Mouse (Mus musculus): ENCODE measurements at regions not wholly inside any gene's neighbourhood (a gene's known extent, or its start where the extent isn't known, plus 50 kb on each side); places are given as distances from the start of the nearest gene placed in this dataset.

DNA sequence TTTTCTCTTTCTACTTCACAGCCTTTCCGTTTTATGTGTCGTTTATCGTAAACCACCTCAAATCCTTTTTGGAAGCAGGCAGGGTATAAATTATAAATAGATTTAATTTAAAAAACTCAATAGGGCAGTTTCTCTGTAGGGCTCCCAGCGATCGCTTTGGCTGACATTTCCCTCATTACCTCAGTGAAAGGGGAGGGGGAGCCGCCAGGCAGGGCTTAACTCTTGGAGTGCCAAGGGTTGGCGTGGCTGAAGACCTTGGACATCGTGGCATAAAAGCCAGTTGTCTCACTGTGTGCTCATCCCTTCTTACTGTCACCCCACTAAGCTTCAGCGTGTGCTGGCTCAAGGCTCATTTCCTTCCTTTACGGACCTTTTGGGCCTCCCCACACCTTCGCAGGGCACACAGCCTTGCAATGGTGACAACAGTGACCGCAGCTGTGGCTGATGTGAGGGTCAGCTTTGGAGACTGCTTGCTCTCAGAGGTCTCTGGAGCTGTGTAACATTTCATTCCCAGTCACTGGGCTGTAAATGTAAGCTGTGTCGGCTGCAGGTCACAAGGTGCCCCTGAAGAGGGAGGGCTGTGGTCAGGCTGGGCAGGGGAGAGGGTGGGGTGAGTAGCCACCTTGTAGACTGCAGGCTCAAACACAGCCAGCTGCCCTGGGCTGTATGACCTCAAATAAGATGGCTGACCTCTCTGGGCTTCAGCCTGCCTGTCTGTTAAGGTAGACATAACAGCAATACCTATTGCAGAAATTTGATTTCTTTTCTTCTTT, 81.6 kb upstream of the Stx16 start:
- no peak for DNase-seq

DNA sequence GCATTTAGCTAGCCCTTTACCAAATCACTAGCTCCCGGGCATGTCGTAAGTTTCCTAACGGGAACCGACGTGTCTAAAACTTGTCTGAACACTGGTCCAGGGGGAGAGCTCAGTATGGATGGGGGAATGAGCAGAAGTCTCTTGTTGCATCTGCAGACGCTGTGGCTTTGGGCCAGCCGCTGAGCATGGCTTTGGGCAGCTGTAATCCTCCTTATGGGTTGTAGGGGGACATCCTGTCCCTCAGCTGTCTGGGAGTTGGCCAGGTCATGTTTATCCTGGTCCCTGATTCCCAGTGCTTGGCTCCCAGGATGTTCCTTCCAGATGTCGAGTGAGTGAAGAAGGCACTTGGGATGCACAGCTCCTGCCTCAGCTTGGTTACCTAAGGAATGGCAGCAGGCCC, 71.4 kb upstream of the Stx16 start:
- DNase-seq = no peak

DNA sequence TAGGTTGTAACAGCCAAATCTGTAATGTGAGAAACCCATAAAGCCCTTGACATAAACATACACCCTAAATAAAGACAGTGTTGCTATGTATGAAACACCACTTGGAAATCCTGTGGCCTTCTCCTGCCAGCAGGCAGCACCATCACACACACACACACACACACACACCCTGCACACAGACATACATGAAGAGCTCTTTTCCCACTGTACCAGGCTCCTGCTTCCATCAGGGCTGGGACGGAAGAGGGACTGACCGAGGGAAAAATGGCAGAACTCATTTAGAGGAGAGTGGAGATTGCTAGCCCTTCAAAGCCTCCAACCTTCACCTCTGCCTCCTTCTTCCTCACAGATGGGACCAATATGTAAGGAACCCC, 68.1 kb upstream of the Stx16 start:
- DNase-seq = no peak

DNA sequence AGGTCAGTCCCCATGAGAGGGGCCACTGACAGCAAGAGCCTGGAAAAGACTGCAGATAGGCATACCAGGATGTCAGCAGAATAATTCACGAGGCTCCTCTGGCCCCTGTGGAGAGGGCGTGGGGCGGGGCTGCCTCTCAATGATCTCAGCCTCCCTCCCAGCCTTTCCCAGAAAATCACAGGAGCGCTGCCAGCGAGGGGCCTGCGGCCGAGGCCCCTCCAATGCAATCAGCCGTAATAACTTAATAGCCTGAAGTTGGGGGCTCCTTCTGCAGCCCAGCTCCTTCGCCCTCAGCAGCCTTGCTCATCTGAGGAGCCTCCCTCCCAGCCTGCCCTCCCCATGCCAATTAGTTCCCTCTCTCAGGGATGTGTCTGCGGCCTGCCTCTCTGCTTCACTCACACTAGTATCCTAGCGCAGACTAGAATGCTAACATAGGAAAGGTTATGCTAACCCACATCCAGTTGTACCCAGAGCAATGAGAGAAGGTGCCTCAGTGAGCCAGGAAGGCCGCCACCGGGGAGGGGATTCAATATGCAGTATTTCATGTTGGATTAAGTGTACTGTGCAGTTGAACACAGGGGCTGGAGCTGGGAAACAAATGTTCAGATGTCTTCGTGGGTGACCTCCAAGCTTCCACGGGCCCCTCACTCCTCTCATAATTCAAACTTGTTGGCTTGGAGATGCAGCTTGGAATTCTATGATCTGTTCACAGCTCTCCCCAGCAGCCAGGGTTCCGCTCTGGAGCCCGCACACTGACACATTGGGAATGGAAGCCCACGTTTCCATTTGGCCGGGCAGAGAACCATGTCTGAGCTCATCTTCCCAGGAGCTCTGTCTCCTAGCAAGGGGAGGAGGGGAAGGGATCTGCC, 67.5 kb upstream of the Stx16 start:
- DNase-seq = peak; percentile 38

DNA sequence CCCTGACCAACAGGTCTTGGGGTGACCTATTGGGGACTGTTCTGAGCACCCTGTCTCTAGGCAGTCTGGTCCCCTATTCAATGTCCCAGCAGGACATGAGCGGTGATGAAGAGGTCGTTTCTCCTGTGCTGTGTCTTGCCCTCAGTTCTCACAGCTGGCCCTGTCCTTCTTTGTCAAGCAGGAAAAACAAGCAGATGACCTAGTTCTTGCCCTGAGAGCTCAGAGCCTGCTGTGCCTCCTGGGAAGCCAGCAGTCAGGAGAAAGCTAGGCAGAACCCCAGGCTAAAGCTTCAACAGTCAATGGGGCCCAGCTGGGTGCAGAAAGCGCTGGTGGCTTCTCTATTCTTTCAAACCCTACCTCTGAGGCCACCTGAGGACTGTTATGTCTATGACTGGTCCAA, 66.1 kb upstream of the Stx16 start:
- no peak for DNase-seq

DNA sequence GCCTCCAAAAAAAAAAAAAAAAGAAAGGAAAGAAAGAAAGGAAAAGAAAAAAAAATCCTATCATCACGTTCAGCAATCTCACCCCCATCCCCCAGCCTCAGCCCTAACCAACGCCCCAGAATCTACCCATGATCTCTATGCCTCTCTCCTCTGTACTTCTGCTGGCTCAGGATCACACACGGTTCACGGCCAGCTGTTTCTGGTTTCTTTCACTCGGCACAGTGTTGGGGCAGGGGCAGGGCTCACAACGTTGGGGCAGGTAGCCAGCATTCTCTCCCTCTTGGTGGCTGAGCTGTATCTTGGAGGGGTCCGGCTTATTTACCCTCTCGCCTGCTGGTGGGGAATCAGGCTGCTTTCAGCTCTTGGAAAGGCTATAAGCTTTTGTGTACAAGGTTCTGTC, 64.7 kb upstream of the Stx16 start:
- no peak for DNase-seq

DNA sequence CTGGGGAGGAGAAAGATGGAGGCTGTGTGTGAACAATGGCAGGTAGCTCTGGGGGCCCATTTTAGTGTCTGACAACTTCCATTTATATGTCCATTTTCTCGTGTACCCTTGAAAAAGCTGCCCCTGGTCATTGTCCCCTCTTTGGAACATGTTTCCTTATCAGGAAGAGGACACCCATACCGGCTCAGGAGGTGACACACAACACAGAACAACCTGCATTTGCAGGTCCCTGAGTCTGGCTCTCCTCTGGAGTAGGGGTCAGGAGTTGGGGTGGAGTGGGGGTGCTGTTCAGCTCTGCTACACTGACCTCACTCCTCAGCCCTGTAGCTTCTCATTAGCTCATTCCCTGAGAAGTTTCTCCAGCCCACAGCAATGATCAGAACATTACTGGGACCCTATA, 61.7 kb upstream of the Stx16 start:
- DNase-seq = no peak

DNA sequence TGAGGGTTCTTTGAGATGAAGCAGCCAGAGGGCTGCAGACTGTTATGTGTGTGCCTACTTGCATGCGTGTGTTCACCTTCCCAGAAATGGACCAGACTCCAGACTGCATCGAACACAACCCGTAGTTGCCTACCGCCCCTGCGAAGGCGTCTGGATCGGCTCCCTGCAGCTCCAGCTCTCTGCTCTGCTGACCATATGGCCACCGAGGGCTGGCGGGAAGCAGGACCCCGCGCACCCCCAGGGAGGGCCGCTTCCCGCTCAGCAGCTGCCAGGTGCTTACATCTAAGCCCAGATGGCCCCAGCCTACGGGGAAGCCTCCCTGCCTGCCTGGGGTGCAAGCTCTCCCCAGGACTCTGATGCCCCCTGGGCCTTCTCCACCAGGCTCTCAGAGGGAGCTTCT, 60.8 kb upstream of the Stx16 start:
- DNase-seq = no peak

DNA sequence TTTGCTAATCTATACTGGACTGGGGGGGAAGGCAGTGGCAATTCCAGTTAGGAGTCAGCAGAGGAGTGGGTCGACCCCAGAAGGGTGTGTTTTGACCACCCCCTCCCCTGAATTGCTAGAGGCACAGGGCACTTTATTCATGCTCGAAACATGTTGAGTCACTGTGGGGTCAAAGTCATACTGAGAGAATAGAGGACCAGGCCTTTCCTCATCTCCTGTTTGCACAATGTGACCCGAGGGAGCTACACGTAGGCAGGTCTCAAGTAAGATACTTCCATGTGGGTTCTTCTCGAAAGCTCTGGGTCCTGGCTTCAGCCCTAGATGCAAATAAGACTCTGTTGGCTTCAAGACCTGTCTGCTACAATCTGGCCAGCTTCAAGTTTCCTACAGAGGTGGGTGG, 60.0 kb upstream of the Stx16 start:
- DNase-seq = no peak

DNA sequence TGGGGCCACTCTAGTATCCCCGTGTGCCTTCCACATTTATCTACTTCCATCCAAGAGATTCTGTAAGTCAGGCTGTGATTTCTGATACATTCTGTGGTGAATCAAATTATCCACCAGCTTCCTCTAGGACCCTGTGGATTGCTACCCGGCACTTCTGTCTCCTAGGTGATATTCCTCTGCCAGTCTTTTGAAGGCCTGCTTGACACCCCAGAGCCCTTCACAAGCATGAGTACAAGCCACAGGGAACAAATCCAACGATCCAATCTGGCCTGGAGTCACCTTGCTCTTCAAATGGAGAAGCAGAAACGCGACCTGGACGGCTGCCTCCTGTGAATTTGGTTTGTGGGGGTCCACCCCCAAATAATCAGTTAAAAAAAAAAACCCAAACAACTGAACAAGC, 59.1 kb upstream of the Stx16 start:
- no peak for DNase-seq

DNA sequence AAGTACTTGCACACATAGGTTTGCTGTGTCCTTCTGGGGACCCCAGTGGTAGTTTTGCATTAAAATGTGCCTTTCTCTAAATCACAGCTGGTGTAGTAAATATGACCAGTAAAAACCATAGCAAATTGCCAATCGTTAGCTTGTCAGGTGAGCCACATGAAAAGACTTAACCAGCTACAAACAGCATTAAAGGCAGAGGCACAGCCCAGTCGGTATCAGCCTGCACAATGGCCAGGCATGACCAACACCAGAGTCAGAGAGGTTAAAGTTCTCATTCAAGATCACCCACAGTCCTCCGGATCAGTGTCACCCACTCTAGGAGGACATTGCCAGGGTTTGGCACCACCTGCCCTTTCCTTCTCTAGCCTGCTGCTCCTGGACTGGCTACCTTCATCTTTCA, 58.5 kb upstream of the Stx16 start:
- no peak for DNase-seq

DNA sequence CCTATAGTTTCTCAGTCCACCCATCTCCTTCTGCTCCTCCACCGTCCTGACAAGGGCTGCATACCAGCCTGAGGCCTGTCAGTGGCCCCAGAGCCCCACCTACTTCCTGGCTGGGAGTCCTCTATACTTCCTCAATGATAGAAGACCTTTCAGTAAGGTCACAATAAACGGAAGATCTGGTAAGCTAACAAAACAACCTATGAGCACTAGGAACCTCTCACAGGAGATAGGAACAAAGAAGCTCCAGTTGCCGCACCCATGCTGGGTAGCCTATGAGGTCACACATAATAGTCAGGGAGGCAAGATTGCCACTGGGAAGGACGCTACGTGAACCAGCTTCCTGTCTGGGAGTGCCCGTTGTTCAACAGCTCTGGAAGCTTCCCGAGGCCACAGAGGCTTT, 58.1 kb upstream of the Stx16 start:
- no peak for DNase-seq

DNA sequence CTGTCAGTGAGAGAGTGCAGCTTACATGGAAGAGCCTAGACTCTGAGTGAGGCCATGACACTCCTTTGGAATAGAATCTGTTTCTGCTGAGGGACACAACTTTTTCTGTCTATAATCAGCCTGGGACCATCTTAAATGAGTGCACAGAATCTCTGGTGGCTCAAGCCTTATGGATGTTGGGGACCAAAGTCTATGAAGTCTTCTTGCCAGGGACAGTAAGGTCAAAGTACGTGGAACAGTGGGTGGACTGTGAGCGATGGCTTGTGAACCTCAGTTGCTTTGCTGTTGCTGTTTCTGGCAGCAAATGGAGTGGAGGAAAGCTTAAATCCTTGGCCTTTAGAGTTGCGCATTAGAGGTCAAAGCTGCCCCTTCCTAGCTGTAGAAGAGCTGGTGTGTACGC, 57.1 kb upstream of the Stx16 start:
- no peak for DNase-seq

DNA sequence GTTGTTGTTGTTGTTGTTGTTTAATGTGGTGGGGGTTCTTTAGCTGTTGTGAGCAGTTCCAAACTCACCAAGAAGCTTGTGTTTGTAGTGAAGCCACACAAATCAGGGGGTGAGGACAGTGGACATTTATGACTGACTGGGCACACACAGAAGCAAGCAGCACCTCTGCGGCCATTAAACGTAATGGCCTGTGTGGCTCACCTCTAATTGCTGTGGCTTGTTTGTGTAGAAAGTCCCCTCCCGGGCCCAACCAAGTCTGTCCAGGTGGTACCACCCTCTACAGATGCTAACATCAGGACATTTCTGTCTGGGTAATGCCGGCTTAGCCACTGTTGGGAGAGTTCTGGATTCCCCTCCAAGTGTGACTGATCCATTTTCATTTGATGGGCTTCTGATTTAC, 56.1 kb upstream of the Stx16 start:
- DNase-seq = no peak

DNA sequence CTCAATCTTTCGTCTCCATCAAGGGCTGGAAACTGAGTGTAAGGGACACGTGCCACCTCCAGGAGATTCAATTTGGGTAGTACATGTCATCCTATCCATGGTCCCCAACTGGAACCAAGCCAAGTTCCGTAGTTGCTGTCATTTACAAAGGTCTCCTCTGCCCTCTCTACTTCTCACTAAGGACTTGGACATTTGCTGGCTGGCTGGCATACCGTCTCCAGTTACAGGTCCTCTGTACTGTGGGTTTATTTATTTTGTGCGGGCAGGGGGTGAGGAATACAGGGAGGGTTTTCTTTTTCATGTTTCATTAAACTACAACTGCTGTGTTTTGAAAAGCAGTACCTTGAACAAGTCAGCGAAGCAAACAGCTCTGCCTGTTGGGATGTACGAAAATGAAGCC, 55.7 kb upstream of the Stx16 start:
- DNase-seq = no peak

DNA sequence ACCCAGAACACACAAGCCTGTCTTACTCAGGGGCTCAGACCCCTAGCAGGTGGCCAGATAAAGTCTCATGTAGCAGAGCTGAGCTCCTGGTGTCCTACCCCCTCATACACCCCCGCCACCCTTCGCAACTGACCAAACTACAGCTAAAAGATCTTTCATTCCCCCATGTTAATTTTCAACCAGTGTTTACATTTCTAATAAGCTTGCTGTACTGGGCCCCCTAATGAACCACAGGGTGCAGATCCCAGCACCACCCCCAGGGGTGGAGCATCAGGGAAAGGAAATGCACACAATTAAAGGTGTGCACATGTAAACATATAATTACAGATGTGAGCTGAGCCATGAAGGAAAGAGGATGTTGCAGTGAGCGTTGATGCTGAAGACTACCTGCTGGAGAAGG, 54.6 kb upstream of the Stx16 start:
- DNase-seq = no peak

DNA sequence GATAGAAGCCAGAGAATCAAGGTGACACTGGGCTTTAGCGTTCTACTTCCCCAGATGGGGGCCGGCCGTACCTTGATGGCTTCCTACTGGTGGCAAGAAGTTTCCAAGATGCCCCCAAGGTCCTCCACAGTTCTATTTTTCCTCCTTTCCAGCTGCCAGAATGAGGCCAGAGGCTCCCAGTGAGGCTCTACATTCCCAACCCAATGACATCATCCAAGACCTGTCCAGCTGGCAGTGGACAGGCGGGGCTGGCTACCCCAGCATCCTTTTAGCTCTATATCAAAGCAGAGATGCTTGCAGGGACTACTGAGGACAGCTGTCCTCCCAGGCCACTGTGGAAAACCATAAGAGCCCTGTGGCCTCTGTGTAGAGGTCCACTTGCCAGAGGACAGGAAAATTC, 53.8 kb upstream of the Stx16 start:
- DNase-seq = no peak

DNA sequence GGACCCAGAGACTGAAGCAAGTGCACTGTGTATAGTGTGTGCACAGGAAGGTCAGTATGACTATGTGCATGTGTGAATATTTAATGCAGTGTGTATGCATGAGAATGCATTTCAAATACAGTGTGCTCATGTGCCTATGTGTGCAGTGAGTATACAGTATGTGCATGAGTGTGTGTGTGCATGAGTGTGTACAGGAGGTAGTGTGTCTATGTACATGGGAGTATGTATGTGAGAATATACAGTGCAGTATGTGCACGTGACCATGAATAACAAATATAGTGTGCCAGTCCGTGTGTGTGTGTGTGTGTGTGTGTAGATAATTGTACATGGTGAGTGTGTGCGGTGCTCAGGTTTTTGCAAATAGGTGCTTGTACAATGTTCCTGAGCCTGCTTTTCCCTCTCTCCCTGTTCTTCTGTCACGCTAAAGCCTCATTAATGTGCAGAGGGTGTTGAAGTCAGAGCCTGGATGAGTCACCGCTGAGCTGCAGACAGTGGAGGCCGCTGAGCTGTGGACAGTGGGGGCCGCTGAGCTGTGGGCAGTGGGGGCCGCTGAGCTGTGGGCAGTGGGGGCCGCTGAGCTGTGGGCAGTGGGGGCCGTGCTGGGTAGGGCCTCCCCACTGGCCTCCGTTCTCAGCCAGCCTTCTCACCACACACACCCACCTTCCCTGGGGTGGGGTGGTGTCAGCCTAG, 50.8 kb upstream of the Stx16 start:
- DNase-seq = peak; percentile 35

Data from adrenal gland, postnatal 10 days (tissue).